Mouse (Mus musculus) kidney, postnatal 36 days (tissue): Measurements from ENCODE around the gene Lgi1.

Experiments
- DNase-seq, 2 experiments: peaks; one replicate each; pipeline ENCODE4 v3.0.0; 2021 to 2022; ENCODE audit warnings: mixed read lengths in 2 of 2

Lgi1 gene

DNA sequence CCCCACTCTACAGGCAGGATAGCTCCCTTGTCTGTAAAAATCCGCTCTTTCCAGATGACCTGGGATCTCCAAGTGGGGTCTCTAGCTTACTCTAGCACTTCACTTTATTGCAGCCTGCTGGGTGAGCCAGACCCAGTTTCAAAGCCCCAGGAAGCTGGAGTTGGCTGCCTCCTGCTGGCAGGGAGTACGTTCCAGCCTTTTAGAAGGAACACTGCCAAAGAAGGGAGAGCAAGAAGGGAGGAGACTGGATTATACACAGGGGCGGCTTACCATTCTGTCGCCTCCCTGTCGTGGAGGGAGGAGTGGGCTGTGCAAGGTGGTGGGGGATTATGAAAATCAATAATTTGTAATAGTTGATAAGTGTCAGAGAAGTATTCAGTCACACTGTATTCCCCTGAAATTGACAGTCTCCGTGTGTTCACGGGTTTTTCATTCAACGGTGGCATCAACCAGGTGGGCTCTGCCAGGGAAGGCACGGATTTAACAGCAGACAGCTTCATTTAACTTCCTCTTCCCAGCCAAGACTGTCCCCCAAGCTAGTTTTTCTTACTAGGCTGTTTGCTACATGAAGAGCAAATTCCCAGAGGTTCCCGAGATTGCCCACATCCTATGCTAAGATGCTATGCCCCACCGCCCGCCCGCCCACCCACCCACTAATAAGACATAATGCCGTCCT lies 369 bp upstream of the Lgi1 start:
- DNase-seq, result peak in 1 of 2 experiments; percentile 22

DNA sequence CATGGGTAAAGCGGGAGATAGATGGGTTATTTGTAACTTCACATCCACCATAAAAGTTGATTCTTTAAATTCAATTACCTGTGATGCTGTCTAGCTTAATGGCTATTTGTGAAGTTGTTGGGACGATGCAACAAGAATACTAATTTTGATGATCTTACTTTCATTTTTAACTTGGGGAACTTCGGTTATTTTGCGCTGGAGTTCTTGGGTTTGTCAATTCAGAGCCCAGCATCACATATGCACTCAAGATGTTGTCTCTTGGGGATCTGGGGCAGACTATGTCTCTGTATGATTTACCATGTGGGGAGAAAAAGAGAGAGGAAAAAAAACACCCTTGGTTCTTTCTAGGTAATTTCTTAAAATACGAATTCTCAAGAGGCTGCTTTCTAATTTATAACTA lies 1.4 kb downstream of the Lgi1 start:
- no peak for DNase-seq

DNA sequence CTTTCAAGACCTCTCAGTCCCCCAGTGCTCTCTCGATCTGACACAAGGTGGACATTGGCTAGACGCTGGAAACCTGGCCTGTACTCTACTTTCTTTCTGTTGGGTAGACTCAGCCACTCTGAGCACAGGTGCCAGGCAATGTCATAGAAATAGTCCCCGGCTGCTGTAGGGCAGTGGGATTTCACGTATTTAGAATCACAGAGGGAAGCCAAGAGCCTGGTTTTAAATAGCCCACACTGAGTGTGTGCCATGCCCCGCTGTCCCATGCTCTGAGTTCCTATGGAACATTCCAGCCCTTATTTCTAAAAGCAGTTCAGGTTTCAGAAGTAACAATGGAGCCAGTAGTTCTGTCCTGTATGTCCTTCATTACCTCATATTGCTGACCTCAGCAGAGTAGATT lies 3.1 kb downstream of the Lgi1 start:
- no peak for DNase-seq

DNA sequence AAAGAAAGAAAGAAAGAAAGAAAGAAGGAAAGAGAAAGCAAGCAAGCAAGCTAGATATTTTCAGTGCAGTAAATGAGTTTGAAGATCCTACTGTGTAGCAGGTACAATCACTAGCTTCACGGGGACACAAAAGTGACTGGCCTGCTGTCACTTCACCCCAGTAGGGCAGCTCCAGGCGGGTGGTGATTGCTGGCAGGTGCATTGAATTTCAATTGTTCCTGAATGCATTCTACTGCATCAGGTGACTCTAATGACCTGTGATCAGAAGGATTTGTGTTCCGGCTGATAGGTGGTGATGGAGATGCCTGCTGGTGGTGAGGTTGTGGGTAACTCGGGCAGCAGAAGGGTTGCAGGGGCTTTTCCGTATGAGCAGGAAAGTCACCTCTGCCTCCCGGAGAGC lies 6.7 kb downstream of the Lgi1 start:
- DNase-seq, result no peak

DNA sequence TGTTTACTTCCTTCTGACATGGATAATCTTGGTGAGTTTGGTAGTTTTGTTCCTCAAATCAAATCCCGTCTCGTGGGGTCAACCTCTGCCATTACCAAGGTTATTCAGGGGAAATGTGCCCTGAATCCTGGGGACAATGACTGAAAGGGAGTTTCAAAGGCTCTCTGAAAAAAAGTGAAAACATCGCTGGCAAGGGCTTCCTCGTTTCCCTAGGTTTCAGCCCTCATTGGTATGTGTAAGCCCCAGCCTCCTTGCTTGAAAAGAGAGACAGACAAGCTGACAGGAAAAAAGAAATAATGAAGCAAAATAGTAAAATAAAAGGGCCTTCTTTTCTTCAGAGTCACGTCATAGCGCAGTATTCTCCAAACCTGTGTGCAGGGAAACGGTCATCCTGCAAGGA lies 9.5 kb downstream of the Lgi1 start:
- DNase-seq, result no peak

DNA sequence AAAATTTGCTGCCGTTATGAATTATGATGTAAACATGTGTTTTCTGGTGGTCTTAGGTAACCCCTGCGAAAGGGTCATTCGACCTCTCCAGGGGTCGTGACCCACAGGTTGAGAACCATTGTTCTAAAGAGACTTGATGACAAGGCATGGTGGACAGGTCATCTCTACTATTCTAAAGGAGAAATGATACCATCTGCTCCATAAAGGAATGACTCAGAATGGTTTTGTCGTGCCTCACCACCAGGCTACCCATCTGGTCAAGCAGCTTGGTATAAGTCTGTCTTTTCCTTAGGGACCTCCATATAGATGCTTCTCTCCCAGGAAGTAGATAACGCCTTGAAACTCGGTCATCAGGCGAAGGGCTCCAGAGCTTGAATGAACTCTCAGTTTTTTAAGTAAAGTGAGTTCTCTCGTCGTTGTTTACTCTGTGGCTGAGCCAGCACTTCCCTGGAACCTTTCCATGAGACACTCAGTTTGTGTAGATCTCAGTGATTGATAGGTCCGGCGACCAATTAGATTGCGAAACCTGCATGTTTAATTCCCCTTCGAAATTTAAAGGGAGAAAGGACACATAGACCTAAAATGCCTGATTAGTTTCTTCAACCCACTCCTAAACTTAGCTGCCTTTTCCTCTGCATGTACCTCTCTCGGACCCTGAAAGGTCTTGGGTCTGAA lies 10.5 kb downstream of the Lgi1 start:
- no peak for DNase-seq

DNA sequence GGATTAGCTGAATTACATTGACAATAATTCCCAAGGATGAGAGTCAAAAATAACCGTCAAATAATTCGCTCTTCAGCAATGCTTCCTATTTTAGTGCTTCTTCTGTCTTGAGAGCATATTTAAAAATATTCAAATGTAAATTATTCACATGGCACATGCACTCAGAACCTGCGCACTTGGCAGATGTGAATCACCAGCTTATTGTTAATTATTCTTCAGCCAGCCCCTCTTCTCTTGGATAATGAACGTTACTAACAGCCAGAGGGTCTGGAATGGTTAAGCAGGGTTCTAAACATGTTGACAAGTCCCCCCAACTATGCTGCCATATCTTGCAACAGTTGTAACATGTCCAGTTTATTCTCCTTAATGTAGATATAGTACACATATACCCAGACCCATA lies 11.9 kb downstream of the Lgi1 start:
- no peak for DNase-seq

DNA sequence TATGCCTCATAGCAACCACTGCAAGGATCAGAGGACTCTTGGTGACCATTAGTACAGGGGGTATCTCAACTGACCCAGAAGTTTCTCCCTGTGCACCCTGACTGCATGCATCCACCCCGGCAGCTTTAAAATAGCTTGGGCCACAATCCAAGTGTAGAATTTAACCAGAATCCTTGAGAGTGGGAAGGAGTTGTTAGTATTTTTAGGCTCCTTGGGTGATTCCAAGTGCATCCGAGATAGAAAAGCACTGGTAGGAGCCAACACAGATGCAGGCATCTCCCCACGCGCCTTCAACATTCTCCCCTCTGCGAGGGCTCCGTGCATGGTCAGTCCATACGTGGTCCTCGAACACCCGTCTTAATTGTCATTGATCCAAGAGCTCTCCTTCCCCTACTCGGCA lies 15.9 kb downstream of the Lgi1 start:
- no peak for DNase-seq

DNA sequence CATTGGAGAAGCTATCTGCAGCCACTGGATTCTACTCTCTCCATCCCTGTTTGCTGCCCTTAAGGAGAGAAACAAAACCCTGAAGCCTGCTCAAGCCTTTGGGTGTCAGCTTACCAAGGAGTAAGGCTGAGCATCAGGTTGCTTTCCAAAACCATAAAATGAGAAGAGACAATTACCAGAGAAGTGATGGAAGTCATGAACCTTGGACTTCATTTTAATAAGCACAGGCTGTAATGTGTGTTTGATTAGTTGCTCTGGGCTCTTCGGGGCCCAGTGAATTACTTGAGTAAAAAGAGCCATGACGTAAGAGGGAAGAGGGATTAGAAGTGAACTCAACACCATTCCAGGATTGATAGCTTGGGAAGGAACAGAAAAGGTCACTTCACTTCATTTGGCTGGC lies 18.1 kb downstream of the Lgi1 start:
- no peak for DNase-seq

DNA sequence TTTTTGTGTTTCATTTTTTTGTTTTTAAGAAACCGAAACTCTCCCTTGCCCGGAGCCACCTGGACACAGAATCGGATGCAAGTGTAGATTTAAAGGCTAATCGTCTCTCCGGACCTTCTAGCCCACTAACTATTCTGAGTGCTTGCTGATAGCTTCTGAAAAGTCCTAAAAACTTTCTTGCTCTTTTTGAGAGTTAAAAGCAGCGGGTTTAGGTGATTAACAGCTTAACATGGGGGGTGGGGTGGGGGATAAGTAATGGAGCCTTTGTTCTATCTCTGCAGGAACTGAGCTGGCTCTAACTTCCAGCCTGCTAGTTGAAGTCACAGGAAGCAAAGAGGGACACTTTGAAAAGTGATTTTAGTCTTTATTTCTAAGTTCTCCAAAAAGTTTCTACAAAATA lies 24.2 kb downstream of the Lgi1 start:
- no peak for DNase-seq

DNA sequence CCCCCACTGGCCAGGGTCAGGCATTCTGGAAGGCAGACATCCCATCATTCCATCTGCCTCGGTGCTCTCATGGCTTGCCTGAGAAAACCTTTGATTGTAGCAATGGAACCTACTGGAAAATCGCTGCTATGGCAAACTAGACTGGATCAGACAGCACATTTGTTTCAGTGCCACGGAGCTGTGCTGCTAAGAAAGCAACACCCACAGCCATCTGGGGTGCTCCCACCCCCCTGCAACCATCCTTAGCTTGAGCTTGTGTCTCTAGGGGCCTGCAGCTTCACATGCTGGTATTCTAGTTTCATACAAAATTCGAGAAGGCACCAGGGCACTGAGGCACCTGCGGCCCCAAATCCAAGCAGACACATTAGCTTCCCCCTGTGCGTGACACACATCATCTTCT lies 27.1 kb downstream of the Lgi1 start:
- no peak for DNase-seq

DNA sequence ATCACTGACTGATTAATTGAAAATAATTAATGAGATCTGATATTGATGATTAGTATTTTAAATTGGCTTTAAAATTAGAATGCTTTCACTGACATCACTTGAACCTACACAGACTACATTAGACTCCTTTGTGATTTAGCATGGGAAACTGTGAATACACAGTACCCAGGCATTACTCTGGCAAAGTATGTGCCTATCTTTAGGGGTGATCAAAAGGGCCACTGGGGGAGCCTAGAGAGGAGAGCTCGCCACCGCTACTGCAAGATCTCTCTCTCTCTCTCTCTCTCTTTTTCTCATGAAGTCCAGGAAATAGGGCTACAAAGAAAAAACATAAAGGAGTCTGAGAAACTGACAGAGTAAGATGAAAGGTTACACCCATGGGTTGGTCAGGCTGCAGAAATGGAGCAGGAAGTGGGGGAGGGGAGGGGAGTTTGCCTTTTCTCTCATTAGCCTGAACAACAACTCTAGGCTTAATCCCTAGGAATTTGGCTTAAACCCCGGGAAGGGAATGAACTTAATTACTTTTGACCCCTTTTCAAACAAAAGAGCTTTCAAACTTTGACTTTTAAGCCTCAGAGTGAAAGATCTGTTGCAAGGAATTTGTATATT lies 33.8 kb downstream of the Lgi1 start:
- peak in 1 of 2 experiments; percentile 4 for DNase-seq

DNA sequence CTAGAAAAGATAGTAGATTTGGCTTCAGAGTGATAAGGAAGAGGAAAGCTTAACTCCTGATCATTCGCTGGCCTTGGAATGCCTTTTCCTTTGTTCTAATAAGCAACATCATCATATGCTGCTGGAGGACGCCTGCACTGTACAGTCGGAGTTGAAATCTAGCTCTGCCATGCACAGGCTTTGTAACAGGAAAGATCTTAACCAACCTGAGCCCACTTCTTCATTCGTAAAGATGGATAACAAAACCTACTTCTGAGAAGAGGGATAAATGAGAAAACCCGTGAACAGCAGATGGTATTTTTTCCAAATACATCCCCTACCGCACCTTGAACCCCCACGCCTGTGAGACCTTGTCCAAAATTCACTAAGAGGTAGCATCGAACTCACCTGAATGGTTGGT lies 43.8 kb downstream of the Lgi1 start:
- no peak for DNase-seq

DNA sequence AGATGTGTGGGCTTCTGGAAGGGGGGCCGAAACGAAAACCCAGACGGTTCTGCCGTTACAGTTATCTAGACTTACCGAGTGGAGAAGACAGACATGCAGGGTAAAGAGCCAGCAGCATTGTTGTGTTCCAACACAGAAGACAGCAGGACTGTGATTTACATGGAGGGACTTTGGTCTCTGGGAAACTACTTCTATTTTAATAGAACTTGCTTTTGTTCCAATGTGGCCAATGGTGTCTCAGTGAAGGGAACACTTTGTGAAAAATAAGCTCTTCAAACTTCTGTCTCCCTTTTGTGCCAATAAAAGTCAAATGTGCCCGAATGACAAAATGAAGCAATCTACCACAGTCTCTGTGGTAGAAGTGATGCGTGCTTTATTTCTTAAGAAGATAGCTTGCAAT lies 50.8 kb downstream of the Lgi1 start:
- no peak for DNase-seq

DNA sequence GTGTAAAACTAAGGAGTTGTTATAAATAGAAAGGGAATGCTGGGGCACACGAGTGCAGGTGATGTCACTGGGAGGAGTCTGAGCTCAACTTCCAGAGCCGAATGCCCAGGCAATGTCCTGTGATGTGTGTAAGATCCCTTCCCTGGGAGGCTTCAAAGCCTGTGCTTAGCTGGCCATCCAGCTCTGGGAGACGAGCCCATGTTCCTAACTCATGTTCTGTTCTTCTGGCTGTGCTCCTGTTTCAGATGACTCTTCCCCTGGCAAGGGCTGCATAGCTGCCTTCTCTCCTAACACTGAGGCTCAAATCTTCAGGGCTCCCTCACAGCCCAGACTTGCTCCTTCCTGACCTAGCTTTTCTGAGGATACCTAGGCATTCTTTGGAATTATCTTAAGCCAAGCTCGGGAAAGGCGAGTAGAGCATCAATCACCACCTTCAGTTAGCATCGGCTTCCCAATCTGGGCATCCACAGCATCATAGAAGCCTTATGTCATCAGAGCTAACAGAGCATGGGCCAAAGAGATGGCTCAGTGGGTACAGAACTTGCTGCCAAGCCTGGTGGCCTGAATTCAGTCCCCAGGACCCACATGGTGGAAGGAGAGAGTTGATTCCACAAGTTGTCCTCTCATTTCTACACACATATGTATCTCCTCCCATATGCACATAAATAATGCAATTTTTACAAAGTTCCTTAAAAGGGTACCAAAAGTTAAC lies 52.4 kb downstream of the Lgi1 start:
- no peak for DNase-seq

DNA sequence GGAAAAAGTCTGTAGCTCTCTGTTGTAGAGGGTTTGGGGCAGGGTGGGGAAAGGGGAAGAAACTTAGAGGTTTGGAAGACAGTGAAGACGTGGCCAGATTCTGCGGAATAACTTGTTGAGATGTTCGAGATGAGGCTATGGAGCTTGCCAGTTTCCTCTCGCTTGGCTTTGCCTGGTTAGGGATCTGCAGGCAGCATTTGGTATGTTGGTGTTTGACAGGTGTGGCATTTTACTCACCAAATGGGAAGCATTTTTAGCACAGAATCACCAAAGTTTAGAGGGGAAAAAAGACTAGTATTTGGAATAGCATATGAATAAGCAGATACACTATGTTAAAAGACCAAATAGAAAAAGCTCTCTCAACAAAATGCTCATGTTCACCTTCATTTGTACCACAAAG lies 54.0 kb downstream of the Lgi1 start:
- no peak for DNase-seq

DNA sequence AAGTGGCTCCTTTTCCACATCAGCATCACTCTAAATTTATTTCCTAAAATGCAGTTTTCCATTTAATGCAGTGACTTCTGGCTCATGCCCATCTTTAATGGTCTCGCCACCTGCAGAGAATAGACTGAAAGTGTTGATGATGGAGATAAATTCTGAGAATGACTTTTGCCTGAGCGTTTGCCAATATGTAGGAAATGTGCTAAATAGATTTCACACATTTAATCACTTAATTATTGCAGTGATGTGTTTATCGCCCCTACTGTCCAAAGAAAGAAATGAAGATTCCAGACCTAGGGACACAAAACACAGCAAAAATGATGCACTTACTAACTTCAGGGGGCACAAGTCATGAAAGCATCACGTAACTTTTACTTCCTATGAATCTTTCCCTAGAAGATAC lies 54.8 kb downstream of the Lgi1 start:
- no peak for DNase-seq

DNA sequence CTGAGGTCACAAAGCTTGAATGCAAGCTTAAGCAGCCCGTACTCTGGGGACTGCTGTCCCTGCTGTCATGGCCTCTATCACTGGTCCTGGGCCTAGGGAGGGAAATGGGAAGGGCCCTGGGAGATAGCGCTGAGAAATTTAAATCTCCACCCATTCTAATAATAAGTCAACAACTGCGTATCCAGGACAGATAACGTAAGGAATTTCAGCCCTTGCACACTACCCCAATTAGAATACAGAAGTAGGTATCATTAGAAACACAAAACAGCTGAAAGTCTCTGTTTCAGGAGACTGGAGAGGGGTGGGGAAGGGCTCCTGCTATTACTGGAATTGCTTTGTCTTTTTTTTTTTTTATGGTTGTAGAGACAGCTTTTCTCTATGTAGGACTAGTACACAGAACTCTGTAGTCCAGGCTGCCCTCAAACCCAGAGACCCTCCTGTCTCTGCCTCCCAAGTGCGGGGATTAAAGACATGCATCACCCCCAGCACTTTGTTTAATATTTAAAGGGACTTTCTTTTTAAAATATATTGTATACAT lies 56.4 kb downstream of the Lgi1 start:
- no peak for DNase-seq

DNA sequence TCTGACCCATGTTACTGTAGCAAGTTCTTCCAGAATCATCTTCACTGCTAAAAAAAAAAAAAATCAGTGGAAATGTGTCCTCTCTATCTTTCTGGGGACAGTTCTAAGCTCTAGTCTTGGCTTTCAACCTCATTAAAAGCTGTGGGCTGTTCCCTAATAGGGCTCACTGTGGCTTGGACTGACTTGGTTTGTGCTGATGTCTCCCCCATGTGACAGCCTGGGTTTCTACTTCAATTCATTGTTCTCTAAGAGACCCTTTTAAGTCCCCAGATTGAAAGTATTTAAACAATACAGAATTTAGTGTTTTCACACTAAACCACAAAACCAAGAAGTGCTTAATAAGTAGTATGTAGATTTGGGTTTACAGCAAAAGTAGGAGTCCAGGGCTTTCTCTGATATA lies 59.4 kb downstream of the Lgi1 start:
- DNase-seq, result no peak

DNA sequence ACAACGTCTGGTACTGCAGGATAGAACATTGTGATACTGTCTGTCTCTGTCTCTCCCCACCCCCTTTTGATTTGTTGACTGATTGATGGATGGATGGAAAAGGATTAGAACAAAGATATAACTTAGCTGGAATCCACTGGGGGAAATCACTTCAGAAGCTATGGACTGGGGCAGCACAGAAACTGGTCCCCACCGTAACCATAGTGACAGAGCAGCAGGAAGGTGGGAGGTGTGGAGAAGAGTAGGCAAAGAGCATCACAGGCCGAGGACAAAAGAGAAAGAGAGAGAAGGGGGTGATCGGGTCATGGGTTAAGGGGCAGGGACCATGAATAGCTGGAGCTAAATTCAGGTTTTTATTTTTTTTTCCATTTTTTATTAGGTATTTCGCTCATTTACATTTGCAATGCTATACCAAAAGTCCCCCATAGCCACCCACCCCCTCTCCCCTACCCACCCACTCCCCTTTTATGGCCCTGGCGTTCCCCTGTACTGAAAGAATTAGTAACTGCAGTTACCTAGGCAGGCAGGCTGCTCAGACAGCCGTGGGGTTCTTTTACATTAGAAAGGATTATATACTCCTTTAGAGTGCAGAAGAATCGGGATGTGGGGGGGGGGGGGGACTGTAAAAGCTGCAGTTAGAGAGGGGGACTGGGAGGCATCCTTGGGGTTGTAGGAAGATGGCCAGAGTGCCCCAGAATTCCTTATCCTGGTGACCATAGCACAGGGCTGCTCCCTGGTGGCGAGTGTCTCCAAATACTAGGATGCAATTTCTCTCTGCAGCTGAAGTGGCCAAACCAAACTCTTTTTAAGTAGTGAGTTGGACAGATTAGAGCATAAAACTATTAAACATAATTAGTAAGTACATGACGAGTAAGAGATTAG lies 60.1 kb downstream of the Lgi1 start:
- DNase-seq, result peak in 1 of 2 experiments; percentile 49

DNA sequence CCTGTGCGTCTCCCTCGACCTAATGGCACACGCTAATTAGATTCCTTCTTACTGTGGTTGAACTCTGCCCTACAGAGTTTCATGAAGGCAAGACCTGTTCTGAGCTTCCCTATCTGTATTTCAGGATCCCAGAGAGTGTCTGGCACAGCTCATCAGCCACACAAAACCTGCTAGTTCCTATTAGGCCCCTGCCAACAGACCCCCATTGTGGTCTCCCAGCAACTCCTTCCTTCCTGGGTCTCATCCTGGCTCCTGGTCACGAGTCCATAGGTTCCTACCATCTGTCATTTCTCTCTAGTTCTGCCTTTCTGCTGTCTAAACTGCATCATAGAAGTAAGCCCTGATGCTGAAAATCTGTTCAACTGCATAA lies 60.7 kb downstream of the Lgi1 start:
- DNase-seq, result no peak

DNA sequence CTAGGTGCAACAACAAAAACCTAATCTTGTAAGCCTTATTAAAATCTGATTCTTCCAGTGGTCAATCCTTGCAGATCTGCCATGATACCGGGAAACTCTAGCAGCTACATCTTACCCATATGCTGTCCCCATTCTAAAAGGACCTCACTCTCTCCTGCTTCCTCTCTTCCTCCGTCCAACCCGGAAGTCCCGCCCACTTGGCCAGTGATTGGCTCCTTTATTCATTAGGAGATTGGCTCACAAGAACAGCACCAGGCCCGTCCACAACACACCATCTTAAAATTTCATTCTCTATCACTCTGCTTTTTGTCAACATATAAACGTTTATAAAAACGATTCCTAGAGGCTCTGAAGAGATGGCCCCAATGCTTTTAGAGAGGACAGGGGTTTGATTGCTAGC lies 61.5 kb downstream of the Lgi1 start:
- DNase-seq, result no peak

DNA sequence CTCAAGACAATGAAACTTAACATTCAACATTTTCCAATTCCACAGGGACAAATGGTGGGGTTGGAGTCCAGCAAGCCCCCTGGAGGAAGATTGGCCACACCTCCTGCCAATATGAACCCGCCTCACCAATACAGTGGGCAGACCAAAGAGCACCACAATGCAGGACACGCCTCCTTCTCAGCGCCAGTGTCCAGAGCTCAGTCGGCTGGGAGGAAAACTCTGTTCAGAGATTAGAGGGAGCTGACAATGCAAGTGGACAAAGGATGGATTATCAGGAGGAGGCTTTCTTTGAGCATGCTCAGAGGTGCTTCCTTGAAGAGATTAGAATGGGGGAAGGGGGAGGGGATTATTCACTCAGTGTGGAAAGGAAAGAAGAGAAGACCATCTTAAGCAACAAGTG lies 62.7 kb downstream of the Lgi1 start:
- no peak for DNase-seq
